Mouse (Mus musculus): ENCODE data around the gene Slx4ip.

Gene Slx4ip

DNA sequence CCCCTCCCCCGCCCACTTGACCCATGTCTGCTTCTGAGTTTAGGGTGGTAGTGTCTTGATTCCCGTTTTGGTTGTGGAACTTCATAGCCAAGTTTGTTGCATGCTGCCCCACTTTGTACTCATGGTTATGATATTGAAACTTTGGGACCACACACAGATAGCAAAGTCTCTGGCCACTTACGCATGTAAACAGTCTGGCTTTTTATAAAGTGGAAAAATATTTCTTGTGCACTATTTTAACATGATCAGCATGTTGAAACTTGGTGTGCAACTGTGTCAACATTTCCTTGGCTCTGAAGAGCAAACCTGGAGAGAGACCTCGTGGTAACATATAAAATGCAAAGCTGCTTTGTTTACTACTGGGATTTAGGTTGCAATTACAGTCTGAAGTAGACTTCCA, 56.5 kb downstream of the Slx4ip start:
- no peak for DNase-seq (ENCODE audit: low read depth, low spot score)

DNA sequence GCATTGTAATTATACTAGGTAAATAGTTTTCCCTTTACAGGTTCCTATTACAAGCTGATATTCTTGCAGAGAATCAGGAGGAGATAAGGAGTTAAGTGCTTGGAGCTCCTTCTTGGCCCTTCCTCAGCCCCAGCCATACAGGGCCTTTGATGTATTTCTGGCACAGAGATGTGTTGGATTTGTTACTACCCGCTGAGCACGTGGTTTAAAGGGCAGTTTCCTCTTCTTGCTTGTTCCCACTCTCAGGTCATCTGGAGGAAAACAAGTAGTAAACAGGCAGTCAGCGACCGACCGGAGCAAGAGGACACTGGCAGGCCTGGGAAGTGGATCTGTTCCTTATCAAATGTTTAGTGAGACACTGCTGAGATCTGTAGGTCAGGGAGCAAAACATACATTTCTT, 56.9 kb downstream of the Slx4ip start:
- DNase-seq (ENCODE audit: low read depth, low spot score), result no peak

DNA sequence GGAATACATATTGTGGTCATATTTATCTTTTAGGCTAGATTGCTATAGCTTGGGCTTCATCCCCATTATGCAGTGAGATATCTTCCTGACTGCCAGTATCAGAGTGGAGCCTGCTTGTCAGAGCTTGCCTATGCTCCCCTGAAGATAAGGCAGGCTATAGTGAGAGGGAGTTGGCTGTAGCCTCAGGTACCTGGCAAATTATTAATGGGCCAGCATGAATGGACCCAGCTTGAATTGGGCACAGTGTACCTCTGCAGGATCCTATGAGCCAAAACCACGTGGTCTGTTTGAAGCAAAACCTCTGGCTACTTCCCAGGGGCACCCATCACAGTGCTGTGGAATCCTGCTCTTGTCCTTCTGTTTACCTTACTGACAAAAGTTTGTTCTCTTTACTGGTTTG, 61.2 kb downstream of the Slx4ip start:
- no peak for DNase-seq (ENCODE audit: low read depth, low spot score)

DNA sequence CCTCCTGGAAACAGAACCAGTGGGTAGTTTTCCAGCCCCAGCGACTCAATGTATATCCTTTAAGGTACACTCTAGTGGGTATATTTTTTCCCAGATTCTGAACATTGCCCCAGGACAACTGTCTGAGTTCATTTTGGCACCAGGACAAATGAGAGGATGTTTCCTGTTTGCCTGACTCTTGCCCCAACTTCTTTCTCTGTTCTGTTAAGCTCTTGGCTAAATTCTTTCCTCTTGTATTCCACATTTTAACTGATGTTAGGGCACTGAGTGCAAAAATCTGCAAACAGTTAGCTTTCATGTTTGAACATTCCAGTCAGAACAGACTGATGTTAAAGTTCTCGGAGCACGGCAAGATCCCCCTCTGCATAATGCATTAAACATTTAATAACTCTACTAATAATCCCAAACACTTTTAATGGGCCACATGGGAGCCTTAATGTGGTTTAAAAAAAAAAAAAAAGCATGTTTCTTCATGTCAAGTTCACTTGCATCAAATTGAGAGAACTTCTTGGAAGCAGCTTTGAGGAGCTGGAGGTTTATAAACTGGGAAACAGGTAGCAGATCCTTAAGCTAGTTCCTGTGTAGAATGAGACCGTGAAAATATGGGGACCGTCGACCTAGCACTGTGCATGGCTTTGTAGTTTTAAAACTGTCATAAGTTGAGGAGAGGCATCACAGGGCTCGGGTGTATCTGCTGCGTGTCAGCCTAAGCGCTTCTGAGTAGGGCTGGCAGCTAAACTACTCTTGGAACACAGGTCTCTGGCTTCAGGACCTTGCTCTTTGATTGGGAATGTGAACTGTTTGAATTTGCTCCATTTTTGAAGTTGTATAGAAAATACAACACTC, 64.9 kb downstream of the Slx4ip start:
- no peak for DNase-seq (ENCODE audit: low read depth, low spot score)

- no peak for DNase-seq (ENCODE audit: low read depth, low spot score)
These were observed 67.7 kb downstream of the Slx4ip start for GRCm38 (mm10) chr2:136958697-136959096.

GRCm38 (mm10) chr2:136975774-136976173, 84.8 kb downstream of the Slx4ip start:
- DNase-seq (ENCODE audit: low read depth, low spot score), result no peak

GRCm38 (mm10) chr2:136979056-136979772, 88.2 kb downstream of the Slx4ip start:
- no peak for DNase-seq (ENCODE audit: low read depth, low spot score)

GRCm38 (mm10) chr2:136981062-136981879, 90.3 kb downstream of the Slx4ip start:
- no peak for DNase-seq (ENCODE audit: low read depth, low spot score)

- no peak for DNase-seq (ENCODE audit: low read depth, low spot score)
These were observed 92.9 kb downstream of the Slx4ip start for GRCm38 (mm10) chr2:136983959-136984358.

DNA sequence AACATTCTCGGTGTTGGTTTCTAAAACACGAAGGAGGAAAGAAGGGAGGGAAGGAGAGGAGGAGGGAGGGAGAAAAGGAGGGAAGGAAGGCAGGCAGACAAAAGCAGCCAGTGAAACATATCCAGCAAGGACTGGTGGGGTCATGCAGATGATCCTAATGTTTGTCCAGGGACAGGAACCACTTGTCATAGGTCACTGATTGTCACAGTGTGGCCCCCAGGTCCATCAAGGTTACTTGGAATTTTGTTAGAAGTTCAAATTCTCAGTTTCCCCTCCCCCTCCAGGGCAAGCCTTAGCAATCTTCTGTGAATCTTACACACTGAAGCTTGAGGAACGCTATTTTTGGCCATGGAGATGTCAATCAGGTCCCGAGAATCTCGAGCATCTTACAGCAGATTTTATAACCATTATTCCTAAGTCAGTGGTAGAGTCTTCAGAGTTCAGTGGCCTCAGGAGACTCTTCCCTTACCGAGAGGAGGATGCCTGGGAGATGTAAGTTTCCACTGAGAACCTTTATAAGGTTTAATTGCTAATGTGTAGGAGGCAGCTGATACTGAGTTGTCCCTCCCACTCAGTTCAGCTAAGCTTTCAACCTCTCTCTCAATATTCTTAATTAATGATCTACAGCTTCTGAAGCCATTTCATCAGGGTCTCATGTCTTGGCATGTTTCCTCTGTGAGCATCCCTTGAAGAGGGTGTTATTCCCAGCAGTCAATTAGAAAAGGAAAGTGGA, 95.1 kb downstream of the Slx4ip start:
- DNase-seq (ENCODE audit: low read depth, low spot score), result no peak

DNA sequence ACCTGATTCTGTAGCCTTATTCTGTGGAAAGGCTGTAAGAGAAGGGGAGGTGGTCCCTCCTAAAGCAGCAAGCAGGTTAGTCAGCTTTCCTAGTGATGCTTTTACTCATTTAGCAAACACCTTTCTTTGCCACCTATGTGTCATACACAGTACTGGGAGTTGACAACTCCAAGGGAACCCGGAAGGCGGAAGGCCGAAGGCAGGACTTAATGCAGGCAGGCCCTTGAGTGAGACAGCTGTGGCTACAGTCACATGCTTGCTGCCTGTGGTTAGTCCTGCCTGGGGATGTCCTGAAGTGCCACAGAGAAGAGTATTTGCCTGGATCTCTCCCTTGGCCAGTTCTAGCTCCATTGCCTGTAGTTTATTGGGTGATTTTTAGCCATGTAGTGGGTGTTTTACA, 102.1 kb downstream of the Slx4ip start:
- no peak for DNase-seq (ENCODE audit: low read depth, low spot score)

- DNase-seq (ENCODE audit: low read depth, low spot score), result no peak
These were observed 106.1 kb downstream of the Slx4ip start for GRCm38 (mm10) chr2:136997104-136997503.

- DNase-seq (ENCODE audit: low read depth, low spot score), result no peak
These were observed 111.0 kb downstream of the Slx4ip start for GRCm38 (mm10) chr2:137002031-137002430.

GRCm38 (mm10) chr2:137006656-137007055, 115.6 kb downstream of the Slx4ip start:
- no peak for DNase-seq (ENCODE audit: low read depth, low spot score)

GRCm38 (mm10) chr2:137011980-137012379, 121.0 kb downstream of the Slx4ip start:
- no peak for DNase-seq (ENCODE audit: low read depth, low spot score)

DNA sequence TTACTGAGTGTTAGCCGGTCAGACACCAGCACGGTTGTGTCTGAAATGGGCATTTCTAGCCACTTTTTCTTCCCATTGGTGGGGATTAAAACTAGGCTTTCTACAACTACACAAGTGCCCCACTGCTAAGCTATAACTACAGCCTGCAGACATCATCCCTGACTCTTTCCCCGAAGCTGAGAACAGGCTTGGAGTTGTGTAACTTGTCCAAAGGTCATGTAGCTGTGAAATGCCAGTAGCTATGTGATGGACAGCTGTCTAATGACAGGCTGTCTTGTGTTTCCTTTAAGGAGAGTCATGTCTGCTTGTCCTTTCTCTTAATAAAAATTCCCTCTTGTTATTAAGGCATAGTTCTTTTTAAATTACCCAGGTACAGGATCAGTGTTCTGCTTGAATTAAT, 122.1 kb downstream of the Slx4ip start:
- DNase-seq (ENCODE audit: low read depth, low spot score), result no peak

GRCm38 (mm10) chr2:137013811-137014350, 122.9 kb downstream of the Slx4ip start:
- DNase-seq (ENCODE audit: low read depth, low spot score), result no peak

DNA sequence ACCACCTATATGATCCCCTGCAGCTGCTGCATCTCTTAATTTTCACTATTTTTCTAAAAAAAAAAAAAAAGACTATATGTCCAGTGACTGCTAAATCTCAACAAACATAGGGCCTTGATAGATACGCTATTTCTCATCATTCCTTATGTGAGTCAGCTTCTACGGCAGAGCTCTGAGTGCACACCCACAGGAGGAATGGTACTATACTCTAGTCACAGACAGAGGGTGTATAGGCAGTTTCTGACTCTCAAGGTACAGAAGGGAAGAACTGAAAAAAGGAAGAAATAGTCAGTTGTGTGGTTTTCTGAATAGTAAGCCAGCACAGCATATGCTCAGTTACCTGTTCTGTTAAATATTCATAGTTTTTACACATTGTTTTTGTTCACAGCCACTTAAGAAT, 123.4 kb downstream of the Slx4ip start:
- DNase-seq (ENCODE audit: low read depth, low spot score), result no peak

DNA sequence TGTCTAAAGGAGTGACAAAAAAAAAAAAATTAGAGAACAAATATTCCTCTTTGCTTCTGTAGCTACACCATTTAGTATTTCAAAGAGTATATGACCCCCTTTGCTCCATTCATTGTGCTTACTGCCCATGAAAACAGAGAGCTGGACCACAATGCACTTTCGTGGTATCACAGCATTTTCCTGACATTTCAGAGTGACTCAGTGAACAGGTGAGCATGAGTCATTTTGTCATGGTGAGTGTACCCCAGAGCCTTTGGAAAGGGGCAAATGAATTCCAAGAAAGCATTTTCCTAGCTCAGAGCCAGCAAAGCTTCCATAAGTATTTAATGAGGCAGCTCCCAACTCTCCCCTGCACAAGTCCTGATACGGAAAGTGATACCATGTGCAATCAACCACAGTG, 153.1 kb downstream of the Slx4ip start:
- no peak for DNase-seq (ENCODE audit: low read depth, low spot score)

- no peak for DNase-seq (ENCODE audit: low read depth, low spot score)
These were observed 158.3 kb downstream of the Slx4ip start for GRCm38 (mm10) chr2:137049367-137049766.

DNA sequence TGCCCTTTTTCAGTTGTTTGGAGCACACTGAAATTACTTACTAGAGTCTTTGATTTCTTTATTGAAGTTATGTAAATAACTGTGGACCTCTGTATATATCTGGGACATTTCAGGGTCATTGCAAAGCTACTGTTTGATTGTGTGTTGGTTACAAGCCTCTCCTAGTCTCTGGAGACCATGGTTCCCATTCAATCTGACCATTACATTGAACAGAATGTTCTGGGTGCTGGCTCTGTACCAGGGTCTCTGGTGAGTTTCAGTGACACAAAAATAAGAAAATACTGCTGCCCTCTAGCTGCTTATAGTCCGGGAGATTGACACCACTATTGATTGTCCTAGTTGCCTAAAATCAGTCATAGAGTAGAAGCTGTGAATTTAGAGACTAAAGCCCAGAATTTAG, 158.9 kb downstream of the Slx4ip start:
- no peak for DNase-seq (ENCODE audit: low read depth, low spot score)

All from brain, embryonic 18.5 days (tissue).